Mouse (Mus musculus) intestine, embryonic 14.5 days (tissue): Measurements from ENCODE around the gene Medag. TPM values are rescaled to one million over a fixed set of nuclear protein-coding genes. Genes with fewer than 3 reads are reported as not detected.

ENCODE experiments used
- ATAC-seq: fragments of 200-750 bp; cut with Nextera tagmentation; replicated peaks from 2 replicates; pipeline ENCODE4 v1.8.0; 2017; ENCODE audit warnings: low read depth, moderate number of reproducible peaks, moderate TSS enrichment, moderate library complexity; ENCODE audit not compliant: low FRiP score, low TSS enrichment
- DNase-seq: peaks from one replicate; pipeline ENCODE4 v3.0.0-alpha.2; 2018; ENCODE audit warnings: low spot score
- H3K27ac ChIP-seq: fragments of 300-500 bp; sonication (generic); 2 replicates; pipeline ENCODE4 v1.5.1; 2014; ENCODE audit warnings: low read depth, mild to moderate bottlenecking, control low read depth
- H3K27me3 ChIP-seq: fragments of 300-500 bp; sonication (generic); replicated peaks from 2 replicates; pipeline ENCODE4 v1.6.1; 2014; ENCODE audit warnings: low read length, control low read depth; ENCODE audit not compliant: control insufficient read depth, insufficient read depth
- H3K36me3 ChIP-seq: fragments of 300-500 bp; sonication (generic); 2 replicates; pipeline ENCODE4 v1.6.1; 2014; ENCODE audit warnings: low read length, control low read depth; ENCODE audit not compliant: control insufficient read depth, insufficient read depth
- H3K4me1 ChIP-seq: fragments of 300-500 bp; sonication (generic); replicated peaks from 2 replicates; pipeline ENCODE4 v1.6.1; 2014; ENCODE audit warnings: low read length, control low read depth, mixed read lengths; ENCODE audit not compliant: control insufficient read depth, insufficient read depth
- H3K4me2 ChIP-seq: fragments of 300-500 bp; sonication (generic); 2 replicates; pipeline ENCODE4 v1.6.1; 2014; ENCODE audit warnings: low read length
- H3K4me3 ChIP-seq: fragments of 300-500 bp; sonication (generic); 2 replicates; pipeline ENCODE4 v1.5.1; 2014; ENCODE audit warnings: low read depth, low read length, control low read depth, mixed read lengths
- H3K9ac ChIP-seq: fragments of 300-500 bp; sonication (generic); 2 replicates; pipeline ENCODE4 v1.6.1; 2014; ENCODE audit warnings: mild to moderate bottlenecking, low read length
- H3K9me3 ChIP-seq: fragments of 300-500 bp; sonication (generic); 2 replicates; pipeline ENCODE4 v1.6.1; 2016; ENCODE audit warnings: low read length, control low read depth; ENCODE audit not compliant: control insufficient read depth
- WGBS: fragments of 180-500 bp; shearing (Covaris S2); extraction: QIAGEN DNeasy Blood & Tissue Kit; methylation state at CpG from one replicate; pipeline ENCODE4 v1.1.7; 2014; 5-methylcytosine and 5-hydroxymethylcytosine counted together
- polyA plus RNA-seq: library from polyadenylated mRNA; unstranded; fragments of >200 nt; fragmentation: Nextera tagmentation; extraction: Ambion mirVana; gene quantifications from 2 replicates; pipeline ENCODE4 v1.2.1, GENCODE M21; 2014

Gene Medag
- polyA plus RNA-seq, 1 experiment from 2014 or later = 2.2 TPM

DNA sequence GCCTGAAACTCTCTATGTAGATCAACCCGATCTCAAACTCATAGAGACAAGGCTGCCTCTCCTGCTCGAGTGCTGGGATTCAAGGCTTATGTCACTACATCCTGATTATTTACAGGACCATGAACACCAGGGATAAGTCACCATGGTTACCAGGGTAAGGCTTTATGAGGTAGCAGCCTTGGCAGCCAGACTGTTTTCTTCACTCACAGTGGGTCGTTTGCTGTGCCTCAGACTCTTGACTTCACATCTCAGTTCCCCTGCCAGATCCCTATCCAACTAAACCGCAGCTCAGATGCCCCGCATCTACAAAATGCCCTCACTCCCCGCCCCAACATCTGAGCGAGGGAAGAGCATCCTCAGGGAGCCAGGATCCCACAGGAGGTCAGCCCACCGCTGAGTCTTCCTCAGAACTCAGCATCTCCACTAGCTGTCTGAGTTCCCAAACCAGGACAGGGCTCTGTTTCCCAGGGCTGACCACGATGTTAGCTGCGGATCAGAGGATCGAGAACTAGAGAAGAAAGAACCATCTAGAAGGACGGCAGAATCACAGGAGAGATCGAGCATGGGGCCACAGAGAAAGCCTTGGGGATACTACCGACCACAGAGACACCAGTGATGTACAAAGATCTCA is 30.2 kb downstream of the Medag start:
- Histone ChIP-seq H3K27ac (no peak overlapping the region), H3K27me3 (no peaks in the 10 kb centered on the region), H3K9ac (no peak overlapping the region), H3K36me3 (no peaks in the 10 kb centered on the region), H3K4me2 (no peak overlapping the region), H3K9me3 (no peaks in the 10 kb centered on the region), H3K4me1 (peaks cover 17% of the 10 kb centered on the region), H3K4me3 (no peak overlapping the region)
- ATAC-seq (no peak), DNase-seq (no peak)
- 56% methylated on average over 14 of the region's 14 CpGs for WGBS

DNA sequence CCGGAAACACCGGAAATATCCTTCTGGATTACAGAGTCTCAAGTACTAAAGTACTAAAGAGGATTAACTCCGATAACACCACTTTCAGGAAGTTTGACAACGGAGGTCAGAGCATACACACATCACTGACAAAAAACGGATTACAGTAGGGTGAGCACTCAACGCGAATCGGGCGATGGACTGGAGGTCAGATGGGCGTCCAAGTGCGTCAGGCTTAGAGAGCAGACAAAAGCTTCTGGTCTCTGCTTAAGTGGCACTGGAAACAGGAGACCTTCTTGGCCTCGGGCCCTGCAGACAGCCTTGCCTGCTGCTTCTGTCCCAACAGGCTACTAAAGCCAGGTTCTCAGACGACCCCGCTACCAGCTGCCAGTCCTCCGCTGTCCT is 30.7 kb downstream of the Medag start:
- no peaks in the 10 kb centered on the region for H3K9me3 ChIP-seq

DNA sequence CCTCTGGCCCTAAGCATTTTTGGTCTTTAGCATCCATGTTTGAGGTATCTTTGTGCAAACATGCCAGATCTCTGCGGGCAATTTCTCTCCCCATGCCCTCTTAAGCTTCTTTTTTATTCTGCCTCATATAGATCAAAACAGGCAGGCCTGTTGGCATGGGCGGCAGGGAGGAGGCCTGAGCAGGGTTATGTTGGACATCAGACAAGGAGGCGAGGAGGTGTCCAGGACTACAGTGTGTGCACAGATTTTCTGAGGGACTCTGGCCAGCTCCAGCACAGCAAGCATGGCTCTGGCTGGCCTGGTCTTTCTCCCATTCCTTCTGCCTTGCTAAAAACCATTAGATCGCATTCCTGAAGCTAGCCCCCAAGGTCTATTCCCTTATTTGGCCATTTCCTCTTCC is 32.9 kb downstream of the Medag start:
- Histone ChIP-seq H3K4me2 (no peak overlapping the region), H3K27ac (no peak overlapping the region), H3K9ac (no peak overlapping the region), H3K36me3 (no peaks in the 10 kb centered on the region), H3K9me3 (0 out of 2 replicates have a peak, but pooled peaks cover 3% of the 10 kb centered on the region), H3K4me1 (peaks cover 17% of the 10 kb centered on the region), H3K27me3 (no peaks in the 10 kb centered on the region), H3K4me3 (no peak overlapping the region)
- no peak for ATAC-seq
- DNase-seq = no peak
- 49% methylated on average over 4 of the region's 4 CpGs for WGBS

More for the DNA sequence above, 30.7 kb downstream of the Medag start:
- no peak overlapping the region for H3K27ac ChIP-seq
- ATAC-seq (no peak), DNase-seq (no peak)
- no peaks in the 10 kb centered on the region for H3K27me3 ChIP-seq
- peaks cover 17% of the 10 kb centered on the region for H3K4me1 ChIP-seq
- H3K9ac ChIP-seq = no peak overlapping the region
- H3K4me3 ChIP-seq = no peak overlapping the region
- no peak overlapping the region for H3K4me2 ChIP-seq
- 69% methylated on average over 15 of the region's 15 CpGs for WGBS
- H3K36me3 ChIP-seq = no peaks in the 10 kb centered on the region

DNA sequence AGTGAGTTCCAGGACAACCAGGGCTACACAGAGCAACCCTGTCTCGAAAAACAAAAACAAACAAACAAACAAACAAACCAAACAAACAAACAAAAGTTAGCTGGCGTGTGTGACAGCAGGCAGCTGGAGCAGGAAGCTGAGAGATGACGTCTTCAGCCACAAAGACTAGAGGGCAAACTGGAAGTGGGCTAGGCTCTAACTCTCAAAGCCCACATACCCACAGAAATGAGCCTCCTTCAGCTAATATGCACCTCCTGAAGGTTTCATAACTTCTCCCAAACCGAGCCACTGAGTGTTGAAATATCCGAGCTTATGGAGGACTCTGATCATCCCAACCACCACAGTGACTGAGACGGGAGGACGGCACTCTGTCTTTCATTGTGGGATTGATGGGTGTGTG is 34.9 kb downstream of the Medag start:
- Histone ChIP-seq H3K9me3 (0 out of 2 replicates have a peak, but pooled peaks cover 5% of the 10 kb centered on the region), H3K4me2 (no peak overlapping the region), H3K4me3 (no peak overlapping the region), H3K36me3 (no peaks in the 10 kb centered on the region), H3K27me3 (no peaks in the 10 kb centered on the region), H3K4me1 (0 out of 2 replicates have a peak, but pooled peaks cover 7% of the 10 kb centered on the region), H3K27ac (no peak overlapping the region), H3K9ac (no peak overlapping the region)
- no peak for DNase-seq
- WGBS = 85% methylated on average over 7 of the region's 7 CpGs
- no peak for ATAC-seq

DNA sequence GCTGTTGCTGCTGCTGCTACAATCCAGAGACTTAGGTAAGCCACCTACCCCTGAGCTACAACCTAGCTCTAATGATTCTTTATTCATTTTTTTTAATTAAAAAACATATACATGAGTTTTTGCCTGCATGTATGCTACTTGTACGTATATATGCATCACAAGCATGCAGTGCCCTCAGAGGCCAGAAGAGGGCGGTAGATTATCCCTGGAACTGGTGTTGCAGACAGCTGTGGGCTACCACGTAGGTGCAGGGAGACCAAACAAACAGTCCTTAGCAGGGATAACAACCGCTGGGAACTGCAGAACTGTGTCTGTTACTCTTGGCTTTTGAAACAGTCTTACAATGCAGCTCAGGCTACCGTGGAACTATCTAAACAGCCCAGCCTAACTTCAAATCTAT is 36.2 kb downstream of the Medag start:
- Histone ChIP-seq H3K27me3 (no peaks in the 10 kb centered on the region), H3K4me2 (no peak overlapping the region), H3K4me1 (no peaks in the 10 kb centered on the region), H3K4me3 (no peak overlapping the region), H3K27ac (no peak overlapping the region), H3K9ac (no peak overlapping the region), H3K9me3 (0 out of 2 replicates have a peak, but pooled peaks cover 5% of the 10 kb centered on the region), H3K36me3 (no peaks in the 10 kb centered on the region)
- ATAC-seq (no peak), DNase-seq (no peak)
- 83% methylated on average over 5 of the region's 5 CpGs for WGBS

DNA sequence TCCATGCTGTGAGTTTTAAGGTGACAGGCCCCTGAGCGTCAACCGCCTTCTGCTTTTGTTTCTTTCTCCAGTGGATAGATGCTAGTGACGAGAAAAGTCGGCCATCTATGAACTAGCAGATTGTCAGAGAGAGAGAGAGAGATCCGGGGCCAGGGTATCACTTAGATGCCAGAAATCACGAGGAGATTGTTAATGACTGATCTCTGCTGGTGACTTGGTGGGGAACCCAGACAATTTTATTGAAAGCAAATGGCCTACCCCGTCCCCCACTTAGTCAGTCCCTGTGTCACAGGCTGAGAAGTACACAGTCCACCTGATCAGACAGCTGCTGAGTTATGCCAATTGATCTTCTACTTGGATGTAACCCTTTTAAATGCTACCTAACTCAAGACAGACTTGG is 37.9 kb downstream of the Medag start:
- no peak for DNase-seq
- Histone ChIP-seq H3K4me2 (no peak overlapping the region), H3K36me3 (no peaks in the 10 kb centered on the region), H3K4me3 (no peak overlapping the region), H3K27ac (no peak overlapping the region), H3K27me3 (no peaks in the 10 kb centered on the region), H3K9me3 (0 out of 2 replicates have a peak, but pooled peaks cover 5% of the 10 kb centered on the region), H3K4me1 (no peaks in the 10 kb centered on the region), H3K9ac (no peak overlapping the region)
- WGBS = 92% methylated on average over 7 of the region's 7 CpGs
- ATAC-seq = no peak

DNA sequence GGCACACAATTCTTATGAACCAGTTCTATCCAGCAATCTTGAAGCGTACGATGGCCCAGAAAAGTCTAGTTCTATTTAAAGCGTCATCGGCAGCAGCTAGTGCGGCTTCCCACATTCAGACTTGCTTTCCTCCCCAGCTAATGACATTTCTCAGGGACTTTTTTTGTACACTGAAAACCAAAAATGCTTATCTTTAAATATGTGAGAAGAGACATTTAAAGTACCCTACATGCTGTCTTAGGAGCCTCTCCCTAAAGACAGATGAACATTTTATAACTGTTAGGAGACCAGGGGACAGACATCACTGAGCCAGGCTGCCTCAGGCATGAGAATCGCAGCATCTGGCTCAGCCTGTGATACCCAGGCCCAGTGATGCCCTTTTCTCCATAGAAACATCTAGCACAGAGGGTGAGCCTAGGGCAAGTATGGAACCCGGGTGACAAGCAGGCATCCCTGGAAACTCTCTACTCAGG is 39.7 kb downstream of the Medag start:
- Histone ChIP-seq H3K27ac (no peak overlapping the region), H3K4me3 (no peak overlapping the region), H3K27me3 (no peaks in the 10 kb centered on the region), H3K4me1 (no peaks in the 10 kb centered on the region), H3K9me3 (0 out of 2 replicates have a peak, but pooled peaks cover 5% of the 10 kb centered on the region), H3K36me3 (no peaks in the 10 kb centered on the region), H3K9ac (no peak overlapping the region), H3K4me2 (no peak overlapping the region)
- DNase-seq = no peak
- 71% methylated on average over 7 of the region's 7 CpGs for WGBS
- ATAC-seq = no peak

DNA sequence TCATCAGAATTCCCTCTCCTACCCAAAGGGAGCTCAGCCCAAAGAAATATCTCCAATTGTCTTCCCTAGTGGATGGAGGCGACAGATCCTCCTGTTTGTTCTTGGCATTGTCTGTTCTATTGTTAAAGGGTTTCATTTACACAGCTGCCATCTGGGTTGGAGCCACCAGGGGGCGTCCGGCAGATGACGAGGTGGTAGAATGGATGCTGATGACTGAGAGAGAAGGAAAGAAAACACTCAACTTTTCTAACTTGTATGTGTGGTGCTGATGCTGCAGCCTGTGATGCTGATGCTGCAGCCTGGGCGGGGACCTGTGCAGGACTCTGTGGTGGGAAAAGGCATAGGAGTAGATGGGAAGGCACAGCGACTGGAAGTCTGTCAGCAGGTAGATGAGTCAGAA is 42.7 kb downstream of the Medag start:
- H3K9me3 ChIP-seq = 0 out of 2 replicates have a peak, but pooled peaks cover 2% of the 10 kb centered on the region
- WGBS = 30% methylated on average over 6 of the region's 6 CpGs
- DNase-seq (peak; percentile 86), ATAC-seq (no peak)
- no peak overlapping the region for H3K27ac ChIP-seq
- H3K4me3 ChIP-seq = no peak overlapping the region
- no peaks in the 10 kb centered on the region for H3K4me1 ChIP-seq
- no peak overlapping the region for H3K4me2 ChIP-seq
- H3K36me3 ChIP-seq = no peaks in the 10 kb centered on the region
- H3K27me3 ChIP-seq = no peaks in the 10 kb centered on the region
- H3K9ac ChIP-seq = no peak overlapping the region

DNA sequence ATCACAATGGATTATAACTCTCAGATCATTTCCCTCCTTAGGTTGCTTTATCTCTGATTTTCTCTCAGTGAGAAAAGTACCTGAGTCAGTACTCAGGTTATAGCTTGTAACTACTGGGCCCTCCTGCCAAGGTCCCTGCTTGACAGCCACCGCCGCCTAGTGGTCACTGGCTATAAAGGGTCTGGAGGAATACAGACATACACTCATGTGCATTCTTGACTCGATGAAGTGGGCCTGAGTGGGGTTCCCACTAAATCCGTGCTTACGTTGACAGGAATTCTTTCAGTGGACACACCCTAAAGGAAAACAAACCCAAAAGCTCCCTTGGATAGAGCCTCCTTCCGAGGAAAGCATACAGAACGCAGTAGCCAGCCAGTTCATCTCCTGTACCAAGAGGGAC is 45.0 kb downstream of the Medag start:
- H3K27ac ChIP-seq = no peak overlapping the region
- H3K4me3 ChIP-seq = no peak overlapping the region
- no peaks in the 10 kb centered on the region for H3K36me3 ChIP-seq
- no peak for ATAC-seq
- H3K4me2 ChIP-seq = no peak overlapping the region
- peaks cover 4% of the 10 kb centered on the region; the same call in 1 of the 2 replicates for H3K4me1 ChIP-seq
- no peaks in the 10 kb centered on the region for H3K9me3 ChIP-seq
- no peak overlapping the region for H3K9ac ChIP-seq
- DNase-seq = no peak
- WGBS = 85% methylated on average over 7 of the region's 7 CpGs
- no peaks in the 10 kb centered on the region for H3K27me3 ChIP-seq
